Mouse (Mus musculus) neural tube, embryonic 11.5 days (tissue): ENCODE data around the gene Atp6v1fnb. TPM values are rescaled to one million over a fixed set of nuclear protein-coding genes. Genes with fewer than 3 reads are reported as not detected.

Experiments used
- ATAC-seq: fragments of 200-750 bp; cut with Nextera tagmentation; 2 replicates; pipeline ENCODE4 v1.8.0; 2017; ENCODE audit warnings: moderate number of reproducible peaks, mild to moderate bottlenecking, moderate TSS enrichment, moderate library complexity; ENCODE audit not compliant: insufficient read depth, low FRiP score, low TSS enrichment
- DNase-seq: peaks from one replicate; pipeline ENCODE4 v3.0.0-alpha.2; 2015; ENCODE audit warnings: low spot score
- H3K27ac ChIP-seq: fragments of 300-500 bp; sonication (generic); 2 replicates; pipeline ENCODE4 v1.5.1; 2014; ENCODE audit warnings: low read depth, mild to moderate bottlenecking, low read length
- H3K27me3 ChIP-seq: fragments of 300-500 bp; sonication (generic); 2 replicates; pipeline ENCODE4 v1.6.1; 2014; ENCODE audit warnings: mild to moderate bottlenecking, low read length, mixed read lengths; ENCODE audit not compliant: control insufficient read depth, insufficient read depth
- H3K36me3 ChIP-seq: fragments of 300-500 bp; sonication (generic); 2 replicates; pipeline ENCODE4 v1.6.1; 2014; ENCODE audit warnings: mild to moderate bottlenecking, low read length, moderate library complexity, mixed read lengths; ENCODE audit not compliant: control insufficient read depth, insufficient read depth
- H3K4me1 ChIP-seq: fragments of 300-500 bp; sonication (generic); 2 replicates; pipeline ENCODE4 v1.6.1; 2014; ENCODE audit warnings: low read length, mixed read lengths; ENCODE audit not compliant: control insufficient read depth, insufficient read depth
- H3K4me2 ChIP-seq: fragments of 300-500 bp; sonication (generic); 2 replicates; pipeline ENCODE4 v1.6.1; 2014; ENCODE audit warnings: low read depth, mild to moderate bottlenecking, moderate library complexity
- H3K4me3 ChIP-seq: fragments of 300-500 bp; sonication (generic); 2 replicates; pipeline ENCODE4 v1.5.1; 2014; ENCODE audit warnings: low read depth, low read length
- H3K9ac ChIP-seq: fragments of 300-500 bp; sonication (generic); 2 replicates; pipeline ENCODE4 v1.6.1; 2014; ENCODE audit warnings: mild to moderate bottlenecking, low read length
- H3K9me3 ChIP-seq: fragments of 300-500 bp; sonication (generic); 2 replicates; pipeline ENCODE4 v1.6.1; 2016; ENCODE audit warnings: low read length; ENCODE audit not compliant: control insufficient read depth
- WGBS: fragments of 180-500 bp; shearing (Covaris S2); extraction: QIAGEN DNeasy Blood & Tissue Kit; methylation state at CpG from one replicate; pipeline ENCODE4 v1.1.7; 2014; 5-methylcytosine and 5-hydroxymethylcytosine counted together
- polyA plus RNA-seq: library from polyadenylated mRNA; unstranded; fragments of >200 nt; fragmentation: Nextera tagmentation; extraction: Ambion mirVana; gene quantifications from 2 replicates; pipeline ENCODE4 v1.2.1, GENCODE M21; 2014

Atp6v1fnb gene
- polyA plus RNA-seq, 1 experiment from 2014 or later, result not detected

- H3K4me1 ChIP-seq, result 0 out of 2 replicates have a peak, but pooled peaks cover 2% of the 10 kb centered on the region
- H3K4me2 ChIP-seq, result no peak overlapping the region
- DNase-seq (peak; percentile 66), ATAC-seq (no peak)
- H3K36me3 ChIP-seq, result no peaks in the 10 kb centered on the region
- H3K27me3 ChIP-seq, result no peaks in the 10 kb centered on the region
- no peak overlapping the region for H3K9ac ChIP-seq
- H3K9me3 ChIP-seq, result no peaks in the 10 kb centered on the region
- H3K27ac ChIP-seq, result no peak overlapping the region
- WGBS, result 5% methylated on average over 5 of the region's 5 CpGs
- H3K4me3 ChIP-seq, result no peak overlapping the region
Observed at GRCm38 (mm10) chr6:29517139-29517538, 45.9 kb downstream of the Atp6v1fnb start.

- Histone ChIP-seq H3K4me2 (no peak overlapping the region), H3K9ac (no peak overlapping the region), H3K27me3 (peaks cover 19% of the 10 kb centered on the region), H3K4me3 (no peak overlapping the region), H3K9me3 (no peaks in the 10 kb centered on the region), H3K36me3 (no peaks in the 10 kb centered on the region), H3K27ac (no peak overlapping the region), H3K4me1 (peaks cover 7% of the 10 kb centered on the region; the same call in 1 of the 2 replicates)
- ATAC-seq (no peak), DNase-seq (no peak)
- WGBS, result 77% methylated on average over 6 of the region's 6 CpGs
Observed at GRCm38 (mm10) chr6:29522626-29523300, 51.5 kb downstream of the Atp6v1fnb start.

Other genes with a start within 250 kb of the Atp6v1fnb start
- gene Hilpda, start 198.9 kb upstream of the Atp6v1fnb start, polyA plus RNA-seq, result 35.5 and 42.2 TPM in 2 replicates
- gene Fam71f2, start 191.8 kb upstream of the Atp6v1fnb start, polyA plus RNA-seq, result 0.32 and 0.33 TPM in 2 replicates
- 0.32 TPM in 1 of 2 replicates, not detected in the other for gene Fam71f1, start 152.3 kb upstream of the Atp6v1fnb start, polyA plus RNA-seq
- gene Calu, start 123.4 kb upstream of the Atp6v1fnb start, polyA plus RNA-seq, result 289 and 291 TPM in 2 replicates
- gene Opn1sw, start 83.0 kb upstream of the Atp6v1fnb start, polyA plus RNA-seq, result 0.15 and 0.20 TPM in 2 replicates
- 36.8 and 40.1 TPM in 2 replicates for gene Ccdc136, start 75.1 kb upstream of the Atp6v1fnb start, polyA plus RNA-seq
- 4.6 and 5.8 TPM in 2 replicates for gene Flnc, start 38.2 kb upstream of the Atp6v1fnb start, polyA plus RNA-seq
- gene Atp6v1f, start 3.7 kb upstream of the Atp6v1fnb start, polyA plus RNA-seq, result 194 and 201 TPM in 2 replicates
- 11.8 and 13.1 TPM in 2 replicates for gene Kcp, start 36.5 kb downstream of the Atp6v1fnb start, polyA plus RNA-seq
- gene Irf5, start 55.2 kb downstream of the Atp6v1fnb start, polyA plus RNA-seq, result 1.5 and 2.2 TPM in 2 replicates
- gene Tnpo3, start 138.4 kb downstream of the Atp6v1fnb start, polyA plus RNA-seq, result 109 and 118 TPM in 2 replicates
- gene Tspan33, start 222.8 kb downstream of the Atp6v1fnb start, polyA plus RNA-seq, result 5.0 and 5.2 TPM in 2 replicates